Mouse (Mus musculus): ENCODE measurements around the gene Hist1h1e. TPM values are rescaled to one million over a fixed set of nuclear protein-coding genes. Genes with fewer than 3 reads are reported as not detected.

Hist1h1e gene
- polyA plus RNA-seq, 1 experiment from 2014 or later, result 13.7 TPM

Small RNAs within 50 kb of the gene (microRNA-seq; reads per million reads assigned to microRNA genes)
- not detected for gene Gm44359
- not detected for gene Gm44394

Other genes with a start within 250 kb of the Hist1h1e start
- gene Abt1, start 198.7 kb downstream of the Hist1h1e start, polyA plus RNA-seq (2015; fragmentation: Nextera tagmentation; extraction: Ambion mirVana), result 10.2 and 11.2 TPM in 2 replicates
- gene Btn1a1, start 156.7 kb downstream of the Hist1h1e start, polyA plus RNA-seq (2015; fragmentation: Nextera tagmentation; extraction: Ambion mirVana), result 0.07 and 0.11 TPM in 2 replicates
- gene Btn2a2, start 133.7 kb downstream of the Hist1h1e start, polyA plus RNA-seq (2015; fragmentation: Nextera tagmentation; extraction: Ambion mirVana), result 0.12 TPM in 2 replicates
- gene Hist1h4h, start 91.5 kb downstream of the Hist1h1e start, polyA plus RNA-seq (2015; fragmentation: Nextera tagmentation; extraction: Ambion mirVana), result 3.5 and 3.7 TPM in 2 replicates
- gene Hist1h2af, start 88.7 kb downstream of the Hist1h1e start, polyA plus RNA-seq (2015; fragmentation: Nextera tagmentation; extraction: Ambion mirVana), result 2.5 and 3.6 TPM in 2 replicates
- 2.6 and 3.7 TPM in 2 replicates for gene Hist1h3g, start 87.1 kb downstream of the Hist1h1e start, polyA plus RNA-seq (2015; fragmentation: Nextera tagmentation; extraction: Ambion mirVana)
- gene Hist1h2bh, start 79.2 kb downstream of the Hist1h1e start, polyA plus RNA-seq (2015; fragmentation: Nextera tagmentation; extraction: Ambion mirVana), result 0.65 and 0.94 TPM in 2 replicates
- 0.44 and 0.60 TPM in 2 replicates for gene Hist1h3f, start 78.5 kb downstream of the Hist1h1e start, polyA plus RNA-seq (2015; fragmentation: Nextera tagmentation; extraction: Ambion mirVana)
- 0.68 and 0.98 TPM in 2 replicates for gene Hist1h4f, start 70.9 kb downstream of the Hist1h1e start, polyA plus RNA-seq (2015; fragmentation: Nextera tagmentation; extraction: Ambion mirVana)
- 0.28 and 0.42 TPM in 2 replicates for gene Hist1h1d, start 69.3 kb downstream of the Hist1h1e start, polyA plus RNA-seq (2015; fragmentation: Nextera tagmentation; extraction: Ambion mirVana)
- gene Hist1h3e, start 60.2 kb downstream of the Hist1h1e start, polyA plus RNA-seq (2015; fragmentation: Nextera tagmentation; extraction: Ambion mirVana), result 2.7 and 4.1 TPM in 2 replicates
- 39.1 and 46.5 TPM in 2 replicates for gene Hist1h2ae, start 51.3 kb downstream of the Hist1h1e start, polyA plus RNA-seq (2015; fragmentation: Nextera tagmentation; extraction: Ambion mirVana)
- 8.7 and 8.8 TPM in 2 replicates for gene Hist1h2bg, start 51.2 kb downstream of the Hist1h1e start, polyA plus RNA-seq (2015; fragmentation: Nextera tagmentation; extraction: Ambion mirVana)
- gene Hist1h2bf, start 48.4 kb downstream of the Hist1h1e start, polyA plus RNA-seq (2015; fragmentation: Nextera tagmentation; extraction: Ambion mirVana), result 0.62 and 2.1 TPM in 2 replicates
- gene Hist1h2ad, start 48.2 kb downstream of the Hist1h1e start, polyA plus RNA-seq (2015; fragmentation: Nextera tagmentation; extraction: Ambion mirVana), result 0.65 and 2.7 TPM in 2 replicates
- 3.8 and 4.8 TPM in 2 replicates for gene Hist1h3d, start 46.8 kb downstream of the Hist1h1e start, polyA plus RNA-seq (2015; fragmentation: Nextera tagmentation; extraction: Ambion mirVana)
- 61.7 and 73.9 TPM in 2 replicates for gene Hist1h4d, start 41.0 kb downstream of the Hist1h1e start, polyA plus RNA-seq (2015; fragmentation: Nextera tagmentation; extraction: Ambion mirVana)
- 1.4 and 2.3 TPM in 2 replicates for gene Hist1h2be, start 1.4 kb downstream of the Hist1h1e start, polyA plus RNA-seq (2015; fragmentation: Nextera tagmentation; extraction: Ambion mirVana)
- gene Hist1h2ac, start 61.4 kb upstream of the Hist1h1e start, polyA plus RNA-seq (2015; fragmentation: Nextera tagmentation; extraction: Ambion mirVana), result 0.94 and 1.0 TPM in 2 replicates
- gene Hist1h2bc, start 61.6 kb upstream of the Hist1h1e start, polyA plus RNA-seq (2015; fragmentation: Nextera tagmentation; extraction: Ambion mirVana), result 101 and 110 TPM in 2 replicates
- 0.15 and 0.20 TPM in 2 replicates for gene Hist1h1t, start 73.3 kb upstream of the Hist1h1e start, polyA plus RNA-seq (2015; fragmentation: Nextera tagmentation; extraction: Ambion mirVana)
- gene Hist1h4c, start 75.9 kb upstream of the Hist1h1e start, polyA plus RNA-seq (2015; fragmentation: Nextera tagmentation; extraction: Ambion mirVana), result 2.9 and 3.1 TPM in 2 replicates
- 8.5 and 9.7 TPM in 2 replicates for gene Hfe, start 88.3 kb upstream of the Hist1h1e start, polyA plus RNA-seq (2015; fragmentation: Nextera tagmentation; extraction: Ambion mirVana)
- 33.6 and 35.3 TPM in 2 replicates for gene Hist1h1c, start 116.2 kb upstream of the Hist1h1e start, polyA plus RNA-seq (2015; fragmentation: Nextera tagmentation; extraction: Ambion mirVana)
- gene Hist1h3c, start 123.0 kb upstream of the Hist1h1e start, polyA plus RNA-seq (2015; fragmentation: Nextera tagmentation; extraction: Ambion mirVana), result 3.2 and 4.9 TPM in 2 replicates
- 1.7 and 2.0 TPM in 2 replicates for gene Hist1h2bb, start 124.2 kb upstream of the Hist1h1e start, polyA plus RNA-seq (2015; fragmentation: Nextera tagmentation; extraction: Ambion mirVana)
- 16.9 and 20.0 TPM in 2 replicates for gene Hist1h2ab, start 128.6 kb upstream of the Hist1h1e start, polyA plus RNA-seq (2015; fragmentation: Nextera tagmentation; extraction: Ambion mirVana)
- gene Hist1h3b, start 129.7 kb upstream of the Hist1h1e start, polyA plus RNA-seq (2015; fragmentation: Nextera tagmentation; extraction: Ambion mirVana), result 4.7 and 7.4 TPM in 2 replicates
- 1.4 and 2.1 TPM in 2 replicates for gene Hist1h4b, start 134.5 kb upstream of the Hist1h1e start, polyA plus RNA-seq (2015; fragmentation: Nextera tagmentation; extraction: Ambion mirVana)
- gene Hist1h4a, start 138.7 kb upstream of the Hist1h1e start, polyA plus RNA-seq (2015; fragmentation: Nextera tagmentation; extraction: Ambion mirVana), result 0.60 TPM in 1 of 2 replicates, not detected in the other
- gene Hist1h3a, start 139.8 kb upstream of the Hist1h1e start, polyA plus RNA-seq (2015; fragmentation: Nextera tagmentation; extraction: Ambion mirVana), result 3.1 and 4.2 TPM in 2 replicates
- 0.38 and 0.99 TPM in 2 replicates for gene Hist1h1a, start 141.1 kb upstream of the Hist1h1e start, polyA plus RNA-seq (2015; fragmentation: Nextera tagmentation; extraction: Ambion mirVana)
- gene Trim38, start 147.4 kb upstream of the Hist1h1e start, polyA plus RNA-seq (2015; fragmentation: Nextera tagmentation; extraction: Ambion mirVana), result 0.11 and 0.12 TPM in 2 replicates
- 0.11 TPM in 1 of 2 replicates, not detected in the other for gene Slc17a2, start 184.4 kb upstream of the Hist1h1e start, polyA plus RNA-seq (2015; fragmentation: Nextera tagmentation; extraction: Ambion mirVana)
- gene Slc17a3, start 216.9 kb upstream of the Hist1h1e start, polyA plus RNA-seq (2015; fragmentation: Nextera tagmentation; extraction: Ambion mirVana), result 0.22 and 0.35 TPM in 2 replicates
- gene Slc17a1, start 245.2 kb upstream of the Hist1h1e start, polyA plus RNA-seq (2015; fragmentation: Nextera tagmentation; extraction: Ambion mirVana), result 0.77 and 0.97 TPM in 2 replicates

Measured in intestine, embryonic 16.5 days (tissue).